Mouse (Mus musculus): ENCODE measurements around the gene Phf3. TPM values are rescaled to one million over a fixed set of nuclear protein-coding genes. Genes with fewer than 3 reads are reported as not detected.
"Not testable (repeated sequence)": the region's sequence is repeated elsewhere in the genome, so short reads cannot be mapped to it uniquely, and the experiment has no call there.

The Phf3 gene
- polyA plus RNA-seq, 1 experiment = 24.6 TPM

- Histone ChIP-seq H3K27me3 (ENCODE audit: control insufficient read depth, insufficient read depth, low read length) (no peaks in the 10 kb centered on the region), H3K4me1 (ENCODE audit: control insufficient read depth, insufficient read depth, insufficient read length) (no peaks in the 10 kb centered on the region), H3K4me3 (ENCODE audit: extremely low read depth, insufficient read depth, insufficient read length) (no peak overlapping the region), H3K27ac (ENCODE audit: insufficient read depth, low read length) (no peak overlapping the region), H3K36me3 (ENCODE audit: control insufficient read depth, insufficient read depth, low read length) (no peaks in the 10 kb centered on the region)
- 92% methylated on average over 3 of the region's 3 CpGs for WGBS
- no peak for TF ChIP-seq CTCF (IDR thresholded peaks at IDR 0.05; ENCODE audit: extremely low read depth, insufficient read depth, insufficient read length, insufficient replicate concordance)
- no peak for TF ChIP-seq POLR2A (IDR thresholded peaks at IDR 0.05; ENCODE audit: low read depth, low read length)
- no peak for DNase-seq (ENCODE audit: low read depth in 1 of 2, low spot score in 2 of 2)
These were observed 29.9 kb upstream of the Phf3 start for GRCm38 (mm10) chr1:30903480-30904218.

GRCm38 (mm10) chr1:30898691-30899090 lies 25.0 kb upstream of the Phf3 start:
- H3K4me3 ChIP-seq (ENCODE audit: extremely low read depth, insufficient read depth, insufficient read length) = no peak overlapping the region
- WGBS = 71% methylated on average over 2 of the region's 2 CpGs
- no peaks in the 10 kb centered on the region for H3K4me1 ChIP-seq (ENCODE audit: control insufficient read depth, insufficient read depth, insufficient read length)
- no peaks in the 10 kb centered on the region for H3K36me3 ChIP-seq (ENCODE audit: control insufficient read depth, insufficient read depth, low read length)
- TF ChIP-seq POLR2A (IDR thresholded peaks at IDR 0.05; ENCODE audit: low read depth, low read length) (no peak), CTCF (IDR thresholded peaks at IDR 0.05; ENCODE audit: extremely low read depth, insufficient read depth, insufficient read length, insufficient replicate concordance) (no peak)
- H3K27ac ChIP-seq (ENCODE audit: insufficient read depth, low read length) = no peak overlapping the region
- H3K27me3 ChIP-seq (ENCODE audit: control insufficient read depth, insufficient read depth, low read length) = no peaks in the 10 kb centered on the region
- DNase-seq (ENCODE audit: low read depth in 1 of 2, low spot score in 2 of 2) = no peak

GRCm38 (mm10) chr1:30895366-30895765 lies 21.6 kb upstream of the Phf3 start:
- H3K4me1 ChIP-seq (ENCODE audit: control insufficient read depth, insufficient read depth, insufficient read length); H3K27me3 ChIP-seq (ENCODE audit: control insufficient read depth, insufficient read depth, low read length); H3K36me3 ChIP-seq (ENCODE audit: control insufficient read depth, insufficient read depth, low read length); H3K4me3 ChIP-seq (ENCODE audit: extremely low read depth, insufficient read depth, insufficient read length); DNase-seq (ENCODE audit: low read depth in 1 of 2, low spot score in 2 of 2); H3K27ac ChIP-seq (ENCODE audit: insufficient read depth, low read length): not testable (repeated sequence)

- H3K4me3 ChIP-seq (ENCODE audit: extremely low read depth, insufficient read depth, insufficient read length); H3K27ac ChIP-seq (ENCODE audit: insufficient read depth, low read length); DNase-seq (ENCODE audit: low read depth in 1 of 2, low spot score in 2 of 2); H3K4me1 ChIP-seq (ENCODE audit: control insufficient read depth, insufficient read depth, insufficient read length); H3K36me3 ChIP-seq (ENCODE audit: control insufficient read depth, insufficient read depth, low read length); H3K27me3 ChIP-seq (ENCODE audit: control insufficient read depth, insufficient read depth, low read length): not testable (repeated sequence)
- WGBS = 100% methylated on average over 1 of the region's 1 CpGs
These were observed 10.1 kb upstream of the Phf3 start for GRCm38 (mm10) chr1:30883806-30884205.

GRCm38 (mm10) chr1:30875746-30876145 lies 2.0 kb upstream of the Phf3 start:
- no peaks in the 10 kb centered on the region; the same call in 1 of the 2 replicates for H3K27me3 ChIP-seq (ENCODE audit: control insufficient read depth, insufficient read depth, low read length)
- no peak for TF ChIP-seq CTCF (IDR thresholded peaks at IDR 0.05; ENCODE audit: extremely low read depth, insufficient read depth, insufficient read length, insufficient replicate concordance)
- no peak for TF ChIP-seq POLR2A (IDR thresholded peaks at IDR 0.05; ENCODE audit: low read depth, low read length)
- H3K36me3 ChIP-seq (ENCODE audit: control insufficient read depth, insufficient read depth, low read length) = no peaks in the 10 kb centered on the region
- no peak for DNase-seq (ENCODE audit: low read depth in 1 of 2, low spot score in 2 of 2)
- no peak overlapping the region for H3K4me3 ChIP-seq (ENCODE audit: extremely low read depth, insufficient read depth, insufficient read length)
- peaks cover 4% of the 10 kb centered on the region for H3K4me1 ChIP-seq (ENCODE audit: control insufficient read depth, insufficient read depth, insufficient read length)
- no peak overlapping the region for H3K27ac ChIP-seq (ENCODE audit: insufficient read depth, low read length)

- H3K27ac ChIP-seq (ENCODE audit: insufficient read depth, low read length) = peak overlapping the region; percentile 99
- H3K36me3 ChIP-seq (ENCODE audit: control insufficient read depth, insufficient read depth, low read length) = no peaks in the 10 kb centered on the region
- WGBS = 36% methylated on average over 15 of the region's 15 CpGs
- TF ChIP-seq POLR2A (IDR thresholded peaks at IDR 0.05; ENCODE audit: low read depth, low read length) (no peak), CTCF (IDR thresholded peaks at IDR 0.05; ENCODE audit: extremely low read depth, insufficient read depth, insufficient read length, insufficient replicate concordance) (no peak)
- peak overlapping the region; percentile 94 for H3K4me3 ChIP-seq (ENCODE audit: extremely low read depth, insufficient read depth, insufficient read length)
- no peaks in the 10 kb centered on the region; the same call in 1 of the 2 replicates for H3K27me3 ChIP-seq (ENCODE audit: control insufficient read depth, insufficient read depth, low read length)
- peaks cover 4% of the 10 kb centered on the region for H3K4me1 ChIP-seq (ENCODE audit: control insufficient read depth, insufficient read depth, insufficient read length)
- no peak for DNase-seq (ENCODE audit: low read depth in 1 of 2, low spot score in 2 of 2)
These were observed 775 bp upstream of the Phf3 start for GRCm38 (mm10) chr1:30874261-30875131.
